Mouse (Mus musculus): ENCODE data around the gene Tdrkh. TPM values are rescaled to one million over a fixed set of nuclear protein-coding genes. Genes with fewer than 3 reads are reported as not detected.

Tdrkh gene
- polyA plus RNA-seq, 1 experiment from 2014 or later = 57.5 TPM

GRCm38 (mm10) chr3:94372038-94372437, 41.0 kb upstream of the Tdrkh start:
- H3K9ac ChIP-seq (ENCODE audit: low read length) = no peak overlapping the region
- DNase-seq (ENCODE audit: low spot score) (no peak), ATAC-seq (replicated peaks; ENCODE audit: low FRiP score) (no peak)
- peaks cover 4% of the 10 kb centered on the region; the same call in 1 of the 2 replicates for H3K27me3 ChIP-seq (ENCODE audit: control insufficient read depth, insufficient read depth, low read length)
- H3K9me3 ChIP-seq (ENCODE audit: control insufficient read depth, low read length) = no peaks in the 10 kb centered on the region
- H3K4me3 ChIP-seq (ENCODE audit: low read depth, low read length) = no peak overlapping the region
- H3K4me2 ChIP-seq (ENCODE audit: low read depth, low read length, severe bottlenecking) = no peak overlapping the region
- peaks cover 15% of the 10 kb centered on the region for H3K4me1 ChIP-seq (replicated peaks; ENCODE audit: control insufficient read depth, insufficient read depth, low read length)
- H3K36me3 ChIP-seq (ENCODE audit: control insufficient read depth, insufficient read depth, low read length) = no peaks in the 10 kb centered on the region
- H3K27ac ChIP-seq (ENCODE audit: low read depth, low read length) = no peak overlapping the region
- WGBS = 0% methylated on average over 3 of the region's 3 CpGs

- H3K4me1 ChIP-seq (replicated peaks; ENCODE audit: control insufficient read depth, insufficient read depth, low read length) = peaks cover 15% of the 10 kb centered on the region
- H3K4me3 ChIP-seq (ENCODE audit: low read depth, low read length) = peak within 1 kb of the TSS; percentile 7; the same call in 1 of the 2 replicates
- H3K27ac ChIP-seq (ENCODE audit: low read depth, low read length) = no peak within 1 kb of the TSS
- H3K9me3 ChIP-seq (ENCODE audit: control insufficient read depth, low read length) = no peaks in the 10 kb centered on the region
- 16% methylated on average over 5 of the region's 5 CpGs for WGBS
- peak within 1 kb of the TSS; percentile 43 for H3K4me2 ChIP-seq (ENCODE audit: low read depth, low read length, severe bottlenecking)
- no peaks in the 10 kb centered on the region for H3K36me3 ChIP-seq (ENCODE audit: control insufficient read depth, insufficient read depth, low read length)
- ATAC-seq (replicated peaks; ENCODE audit: low FRiP score) (0 out of 2 replicates have a peak, but pooled peaks have one; percentile 13), DNase-seq (ENCODE audit: low spot score) (no peak)
- H3K27me3 ChIP-seq (ENCODE audit: control insufficient read depth, insufficient read depth, low read length) = peaks cover 4% of the 10 kb centered on the region; the same call in 1 of the 2 replicates
- peak within 1 kb of the TSS; percentile 16 for H3K9ac ChIP-seq (ENCODE audit: low read length)
Measured at GRCm38 (mm10) chr3:94372641-94373040, 40.4 kb upstream of the Tdrkh start, which contains the start of gene Rorc. Gene Rorc, plus strand, starts transcription at chr3:94372794.

DNA sequence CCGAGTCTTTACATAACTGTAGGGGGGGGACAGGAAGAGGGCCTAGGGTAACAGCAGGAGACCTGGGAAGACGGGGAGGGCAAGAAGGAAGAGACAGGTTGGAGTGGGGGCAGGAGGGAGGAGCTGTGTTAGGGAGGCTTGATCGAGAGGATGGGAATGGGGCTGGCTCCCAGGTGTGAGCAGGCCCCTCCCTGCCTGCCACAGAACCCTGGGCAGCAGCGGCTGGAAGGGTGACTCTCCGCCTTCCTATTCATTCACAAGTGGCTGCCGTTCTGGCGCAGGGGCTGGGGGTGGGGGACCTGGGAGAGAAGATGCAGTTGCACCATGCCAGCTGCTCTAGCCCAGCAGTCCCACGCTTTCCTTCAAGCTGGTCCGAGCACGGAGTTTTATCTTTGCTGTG, 40.0 kb upstream of the Tdrkh start:
- H3K4me3 ChIP-seq (ENCODE audit: low read depth, low read length) = peak overlapping the region; percentile 7; the same call in 1 of the 2 replicates
- peaks cover 4% of the 10 kb centered on the region; the same call in 1 of the 2 replicates for H3K27me3 ChIP-seq (ENCODE audit: control insufficient read depth, insufficient read depth, low read length)
- H3K4me2 ChIP-seq (ENCODE audit: low read depth, low read length, severe bottlenecking) = peak overlapping the region; percentile 43
- DNase-seq (ENCODE audit: low spot score) (no peak), ATAC-seq (replicated peaks; ENCODE audit: low FRiP score) (peak; percentile 50; the same call in 1 of the 2 replicates)
- peaks cover 15% of the 10 kb centered on the region for H3K4me1 ChIP-seq (replicated peaks; ENCODE audit: control insufficient read depth, insufficient read depth, low read length)
- no peaks in the 10 kb centered on the region for H3K9me3 ChIP-seq (ENCODE audit: control insufficient read depth, low read length)
- no peak overlapping the region for H3K27ac ChIP-seq (ENCODE audit: low read depth, low read length)
- H3K36me3 ChIP-seq (ENCODE audit: control insufficient read depth, insufficient read depth, low read length) = no peaks in the 10 kb centered on the region
- peak overlapping the region; percentile 16 for H3K9ac ChIP-seq (ENCODE audit: low read length)
- 4% methylated on average over 10 of the region's 10 CpGs for WGBS

- WGBS = 0% methylated on average over 5 of the region's 5 CpGs
- H3K9me3 ChIP-seq (ENCODE audit: control insufficient read depth, low read length) = no peaks in the 10 kb centered on the region
- ATAC-seq (replicated peaks; ENCODE audit: low FRiP score) = peak; percentile 61
- H3K4me2 ChIP-seq (ENCODE audit: low read depth, low read length, severe bottlenecking) = peak overlapping the region; percentile 43; the same call in 1 of the 2 replicates
- H3K4me1 ChIP-seq (replicated peaks; ENCODE audit: control insufficient read depth, insufficient read depth, low read length) = peaks cover 15% of the 10 kb centered on the region
- H3K9ac ChIP-seq (ENCODE audit: low read length) = peak overlapping the region; percentile 16; the same call in 1 of the 2 replicates
- H3K36me3 ChIP-seq (ENCODE audit: control insufficient read depth, insufficient read depth, low read length) = no peaks in the 10 kb centered on the region
- DNase-seq (ENCODE audit: low spot score) = no peak
- H3K4me3 ChIP-seq (ENCODE audit: low read depth, low read length) = peak overlapping the region; percentile 7; the same call in 1 of the 2 replicates
- H3K27ac ChIP-seq (ENCODE audit: low read depth, low read length) = no peak overlapping the region
- peaks cover 4% of the 10 kb centered on the region; the same call in 1 of the 2 replicates for H3K27me3 ChIP-seq (ENCODE audit: control insufficient read depth, insufficient read depth, low read length)
Measured at GRCm38 (mm10) chr3:94373597-94374011, 39.5 kb upstream of the Tdrkh start.

DNA sequence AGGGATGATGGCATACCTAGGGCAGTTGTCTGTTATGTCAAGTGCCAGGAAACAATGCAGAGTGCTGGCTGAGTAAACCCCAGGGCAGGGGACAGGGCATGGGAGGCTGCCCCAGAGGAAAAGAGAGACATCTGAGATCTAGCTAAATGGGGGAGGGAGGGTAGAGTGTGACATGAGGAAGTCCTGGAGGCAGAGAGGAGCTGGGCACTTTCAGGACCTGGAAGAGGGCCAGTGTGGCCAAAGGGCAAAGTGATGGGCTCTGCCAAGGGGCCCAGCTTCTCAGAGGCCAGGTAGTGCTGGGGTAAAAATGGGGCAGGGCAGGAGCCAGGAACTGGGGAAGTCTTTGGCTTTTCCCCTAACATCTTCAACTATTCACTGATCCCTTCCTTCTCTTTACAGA, 38.4 kb upstream of the Tdrkh start:
- Histone ChIP-seq H3K4me3 (ENCODE audit: low read depth, low read length) (no peak overlapping the region), H3K4me1 (replicated peaks; ENCODE audit: control insufficient read depth, insufficient read depth, low read length) (peaks cover 15% of the 10 kb centered on the region), H3K27me3 (ENCODE audit: control insufficient read depth, insufficient read depth, low read length) (peaks cover 4% of the 10 kb centered on the region; the same call in 1 of the 2 replicates), H3K9ac (ENCODE audit: low read length) (no peak overlapping the region), H3K4me2 (ENCODE audit: low read depth, low read length, severe bottlenecking) (no peak overlapping the region), H3K36me3 (ENCODE audit: control insufficient read depth, insufficient read depth, low read length) (no peaks in the 10 kb centered on the region), H3K9me3 (ENCODE audit: control insufficient read depth, low read length) (no peaks in the 10 kb centered on the region), H3K27ac (ENCODE audit: low read depth, low read length) (no peak overlapping the region)
- ATAC-seq (replicated peaks; ENCODE audit: low FRiP score) = no peak
- no peak for DNase-seq (ENCODE audit: low spot score)

GRCm38 (mm10) chr3:94375146-94375545, 37.9 kb upstream of the Tdrkh start:
- Histone ChIP-seq H3K9ac (ENCODE audit: low read length) (no peak overlapping the region), H3K27me3 (ENCODE audit: control insufficient read depth, insufficient read depth, low read length) (peaks cover 4% of the 10 kb centered on the region; the same call in 1 of the 2 replicates), H3K4me1 (replicated peaks; ENCODE audit: control insufficient read depth, insufficient read depth, low read length) (peaks cover 15% of the 10 kb centered on the region), H3K27ac (ENCODE audit: low read depth, low read length) (no peak overlapping the region), H3K36me3 (ENCODE audit: control insufficient read depth, insufficient read depth, low read length) (no peaks in the 10 kb centered on the region), H3K4me3 (ENCODE audit: low read depth, low read length) (no peak overlapping the region), H3K9me3 (ENCODE audit: control insufficient read depth, low read length) (no peaks in the 10 kb centered on the region), H3K4me2 (ENCODE audit: low read depth, low read length, severe bottlenecking) (no peak overlapping the region)
- no peak for DNase-seq (ENCODE audit: low spot score)
- 44% methylated on average over 2 of the region's 2 CpGs for whole genome bisulfite sequencing
- no peak for ATAC-seq (replicated peaks; ENCODE audit: low FRiP score)

DNA sequence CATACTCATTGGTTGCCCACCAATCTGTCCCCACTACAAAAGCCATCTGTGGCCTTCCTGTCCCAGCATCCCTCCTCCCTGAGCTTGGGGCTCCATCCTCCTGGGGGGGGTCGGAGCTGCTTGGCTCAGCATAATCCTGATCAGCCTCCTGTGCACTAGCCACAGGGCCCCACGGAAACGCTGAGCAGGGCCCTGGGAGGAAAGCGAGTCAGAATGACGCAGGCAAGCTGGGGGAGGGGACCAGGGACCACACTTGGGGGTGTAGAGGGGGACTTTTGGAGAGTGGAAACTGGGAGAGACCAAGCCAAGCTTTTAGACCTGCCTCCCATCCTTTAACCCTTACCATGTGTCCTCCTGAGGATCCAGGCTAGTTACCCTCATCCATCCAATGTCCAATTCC, 37.2 kb upstream of the Tdrkh start:
- no peaks in the 10 kb centered on the region for H3K36me3 ChIP-seq (ENCODE audit: control insufficient read depth, insufficient read depth, low read length)
- H3K9me3 ChIP-seq (ENCODE audit: control insufficient read depth, low read length) = no peaks in the 10 kb centered on the region
- no peak overlapping the region for H3K4me3 ChIP-seq (ENCODE audit: low read depth, low read length)
- no peak overlapping the region for H3K4me2 ChIP-seq (ENCODE audit: low read depth, low read length, severe bottlenecking)
- no peak overlapping the region for H3K27ac ChIP-seq (ENCODE audit: low read depth, low read length)
- DNase-seq (ENCODE audit: low spot score) (no peak), ATAC-seq (replicated peaks; ENCODE audit: low FRiP score) (no peak)
- WGBS = 50% methylated on average over 5 of the region's 5 CpGs
- H3K4me1 ChIP-seq (replicated peaks; ENCODE audit: control insufficient read depth, insufficient read depth, low read length) = peaks cover 15% of the 10 kb centered on the region
- peaks cover 4% of the 10 kb centered on the region; the same call in 1 of the 2 replicates for H3K27me3 ChIP-seq (ENCODE audit: control insufficient read depth, insufficient read depth, low read length)
- H3K9ac ChIP-seq (ENCODE audit: low read length) = no peak overlapping the region

GRCm38 (mm10) chr3:94377028-94377923, 35.8 kb upstream of the Tdrkh start:
- Histone ChIP-seq H3K27me3 (ENCODE audit: control insufficient read depth, insufficient read depth, low read length) (peaks cover 4% of the 10 kb centered on the region; the same call in 1 of the 2 replicates), H3K9ac (ENCODE audit: low read length) (no peak overlapping the region), H3K36me3 (ENCODE audit: control insufficient read depth, insufficient read depth, low read length) (no peaks in the 10 kb centered on the region), H3K27ac (ENCODE audit: low read depth, low read length) (no peak overlapping the region), H3K4me2 (ENCODE audit: low read depth, low read length, severe bottlenecking) (no peak overlapping the region), H3K9me3 (ENCODE audit: control insufficient read depth, low read length) (no peaks in the 10 kb centered on the region), H3K4me3 (ENCODE audit: low read depth, low read length) (no peak overlapping the region), H3K4me1 (replicated peaks; ENCODE audit: control insufficient read depth, insufficient read depth, low read length) (peaks cover 12% of the 10 kb centered on the region)
- 26% methylated on average over 13 of the region's 13 CpGs for WGBS
- ATAC-seq (replicated peaks; ENCODE audit: low FRiP score) (no peak), DNase-seq (ENCODE audit: low spot score) (no peak)
